Mouse (Mus musculus) cerebellum, adult 2 months (tissue): Measurements from ENCODE around the gene Hypk.
A peak's percentile ranks its signal among the peaks of the same experiment; 100 is the strongest.

Experiments
- CTCF ChIP-seq: fragments of 200-500 bp; IDR thresholded peaks from 2 replicates; pipeline ENCODE4 v1.5.1; 2011; ENCODE audit warnings: low read depth, mild to moderate bottlenecking, control low read depth, low read length, moderate library complexity, borderline replicate concordance; ENCODE audit not compliant: insufficient read depth
- POLR2A ChIP-seq: fragments of 200-500 bp; IDR thresholded peaks from 2 replicates; pipeline ENCODE4 v1.6.1; 2011; ENCODE audit warnings: low read length, control low read depth, borderline replicate concordance; ENCODE audit not compliant: insufficient read depth

- peak; percentile 21; the same call in 1 of the 2 replicates for TF ChIP-seq CTCF
- no peak for TF ChIP-seq POLR2A
These were observed 44.9 kb upstream of the Hypk start for GRCm38 (mm10) chr2:121408160-121408559.
